Mouse (Mus musculus): ENCODE results near the gene Crtc2. TPM values are rescaled to one million over a fixed set of nuclear protein-coding genes. Genes with fewer than 3 reads are reported as not detected.

Crtc2 gene
- total RNA-seq (2021), result 10 to 100 TPM; 34.1 to 38.1 TPM

GRCm38 (mm10) chr3:90253653-90254418 is at the start of gene Crtc2:
Crtc2 (plus strand) TSS chr3:90254163.
- intact Hi-C loops (cut with DNase I), result no loop called here
- DNase-seq (ENCODE audit: low spot score in 2 of 2), result peak; percentile 97

GRCm38 (mm10) chr3:90204582-90204981 is 49.4 kb upstream of the Crtc2 start:
- intact Hi-C loops (cut with DNase I), result no loop called here
- DNase-seq (ENCODE audit: low spot score in 2 of 2), result no peak

GRCm38 (mm10) chr3:90208662-90209061 is 45.3 kb upstream of the Crtc2 start:
- intact Hi-C loops (cut with DNase I), result no loop called here
- DNase-seq (ENCODE audit: low spot score in 2 of 2), result no peak

GRCm38 (mm10) chr3:90209908-90210566 is 43.9 kb upstream of the Crtc2 start:
- intact Hi-C loops (cut with DNase I), result loop anchor here (5.0 kb wide), 1 partner anchor 37 kb away; the partner anchor contains the start of gene Slc39a1
- no peak for DNase-seq (ENCODE audit: low spot score in 2 of 2)

- intact Hi-C loops (cut with DNase I), result loop anchor here (5.0 kb wide), 1 partner anchor 36 kb away; the partner anchor contains the start of gene Slc39a1
- DNase-seq (ENCODE audit: low spot score in 2 of 2), result no peak
Measured at GRCm38 (mm10) chr3:90211475-90212398, 42.2 kb upstream of the Crtc2 start.

GRCm38 (mm10) chr3:90212723-90213122 is 41.2 kb upstream of the Crtc2 start:
- DNase-seq (ENCODE audit: low spot score in 2 of 2), result no peak

GRCm38 (mm10) chr3:90213377-90213866 is 40.5 kb upstream of the Crtc2 start, which contains the start of the genes Rps27 and Rab13:
Rps27 (minus strand) TSS chr3:90213651.
Rab13 (plus strand) TSS chr3:90213695.
- intact Hi-C loops (cut with DNase I), result loop anchor here (5.0 kb wide), 1 partner anchor 34 kb away; the partner anchor contains the start of gene Slc39a1
- DNase-seq (ENCODE audit: low spot score in 2 of 2), result peak; percentile 88 to 93

More at GRCm38 (mm10) chr3:90212723-90213122, 41.2 kb upstream of the Crtc2 start:
- intact Hi-C loops (cut with DNase I), result loop anchor here (5.0 kb wide), 1 partner anchor 35 kb away; the partner anchor contains the start of gene Slc39a1

GRCm38 (mm10) chr3:90213956-90214684 is 39.8 kb upstream of the Crtc2 start:
- intact Hi-C loops (cut with DNase I), result loop anchor here (5.0 kb wide), 1 partner anchor 33 kb away; the partner anchor contains the start of gene Slc39a1
- peak in 1 of 2 experiments; percentile 5 for DNase-seq (ENCODE audit: low spot score in 2 of 2)

- no peak for DNase-seq (ENCODE audit: low spot score in 2 of 2)
- intact Hi-C loops (cut with DNase I), result no loop called here
Measured at GRCm38 (mm10) chr3:90215825-90216380, 38.1 kb upstream of the Crtc2 start.

GRCm38 (mm10) chr3:90220088-90220487 is 33.9 kb upstream of the Crtc2 start:
- DNase-seq (ENCODE audit: low spot score in 2 of 2), result peak in 1 of 2 experiments; percentile 27
- intact Hi-C loops (cut with DNase I), result loop anchor here (5.0 kb wide), 1 partner anchor 152 kb away; no protein-coding TSS in a partner anchor

GRCm38 (mm10) chr3:90220531-90220951 is 33.4 kb upstream of the Crtc2 start:
- intact Hi-C loops (cut with DNase I), result loop anchor here (5.0 kb wide), 1 partner anchor 152 kb away; no protein-coding TSS in a partner anchor

GRCm38 (mm10) chr3:90221123-90221522 is 32.8 kb upstream of the Crtc2 start:
- intact Hi-C loops (cut with DNase I), result loop anchor here (5.0 kb wide), 1 partner anchor 151 kb away; no protein-coding TSS in a partner anchor
- no peak for DNase-seq (ENCODE audit: low spot score in 2 of 2)

More at GRCm38 (mm10) chr3:90220531-90220951, 33.4 kb upstream of the Crtc2 start:
- peak; percentile 13 to 29 for DNase-seq (ENCODE audit: low spot score in 2 of 2)

GRCm38 (mm10) chr3:90222455-90222854 is 31.5 kb upstream of the Crtc2 start:
- intact Hi-C loops (cut with DNase I), result loop anchor here (5.0 kb wide), 1 partner anchor 150 kb away; no protein-coding TSS in a partner anchor
- DNase-seq (ENCODE audit: low spot score in 2 of 2), result no peak

- intact Hi-C loops (cut with DNase I), result loop anchor here (5.0 kb wide), 1 partner anchor 149 kb away; no protein-coding TSS in a partner anchor
- DNase-seq (ENCODE audit: low spot score in 2 of 2), result no peak
Measured at GRCm38 (mm10) chr3:90222941-90223340, 31.0 kb upstream of the Crtc2 start.

GRCm38 (mm10) chr3:90224331-90224730 is 29.6 kb upstream of the Crtc2 start:
- no peak for DNase-seq (ENCODE audit: low spot score in 2 of 2)
- intact Hi-C loops (cut with DNase I), result loop anchor here (5.0 kb wide), 1 partner anchor 148 kb away; no protein-coding TSS in a partner anchor

GRCm38 (mm10) chr3:90231075-90231474 is 22.9 kb upstream of the Crtc2 start:
- no peak for DNase-seq (ENCODE audit: low spot score in 2 of 2)
- intact Hi-C loops (cut with DNase I), result no loop called here

- peak; percentile 95 for DNase-seq (ENCODE audit: low spot score in 2 of 2)
- intact Hi-C loops (cut with DNase I), result no loop called here
Measured at GRCm38 (mm10) chr3:90231507-90232333, 22.2 kb upstream of the Crtc2 start, which contains the start of gene Jtb. Jtb (plus strand) TSS chr3:90231597.
